ENCODE assay signal across 8 mouse cellular contexts in the genomic region with DNA sequence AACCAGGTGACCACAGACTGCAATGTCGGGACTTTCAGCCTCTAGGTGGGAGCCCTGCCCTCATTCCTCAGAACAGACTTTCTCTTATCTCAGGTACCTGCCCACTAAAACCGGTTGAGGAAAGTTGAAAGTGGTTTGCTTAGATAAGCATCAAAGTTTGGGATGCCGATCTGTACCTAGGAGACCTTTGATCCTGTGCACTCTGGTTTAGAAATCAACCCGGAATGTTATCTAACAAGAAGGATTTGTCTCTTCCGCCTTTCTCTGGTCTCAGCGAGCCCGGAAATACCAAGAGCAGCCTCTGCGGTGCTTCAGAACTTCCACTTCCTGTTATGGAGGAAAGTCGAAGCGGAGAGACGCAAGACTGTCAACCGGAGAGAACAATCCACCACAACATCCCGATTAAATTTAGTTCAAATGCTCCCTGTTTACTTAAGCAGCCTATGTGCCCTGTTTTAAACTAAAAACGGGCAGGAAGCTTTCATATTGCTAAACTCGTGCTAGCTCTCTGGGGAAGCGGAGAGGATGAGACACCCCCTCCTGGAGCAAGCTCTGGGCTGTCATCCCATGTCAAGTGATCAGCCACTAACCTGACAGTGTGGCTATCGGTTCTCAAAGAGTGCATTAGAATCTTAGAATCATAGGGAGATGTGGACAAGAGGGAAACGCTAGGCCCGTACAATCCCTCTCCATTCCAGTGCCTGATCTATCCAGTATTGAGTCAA. TPM values are rescaled to one million over a fixed set of nuclear protein-coding genes. Genes with fewer than 3 reads are reported as not detected.
DNase-seq lines count a peak whose midpoint lies in the region; ATAC-seq lines count a peak whose summit lies in the region.

No protein-coding gene starts in this region.

- DNase-seq in CD4-positive helper T cell, adult 2 months (ENCODE audit: low read depth, low spot score) = peak; percentile 79
- peak; percentile 31 to 52 for DNase-seq in kidney, adult 8-10 months
- DNase-seq in lung, postnatal 14 days = peak; percentile 53
- peak; percentile 64 for DNase-seq in thymus, postnatal 4 days
- DNase-seq in frontal cortex, postnatal 25 days (ENCODE audit: low spot score in 2 of 2) = no peak
- DNase-seq in cerebellum, postnatal 10 days = no peak
- no peak for DNase-seq in cerebellum, postnatal 14 days

- ATAC-seq in activated CD4-positive, CD25-positive, alpha-beta regulatory T cell, adult 4 months = peak; percentile 93

RNA-seq across cellular contexts. Expression of a gene that starts 32.0 kb away (rescaled TPM):
- polyA plus RNA-seq in activated CD4-positive, CD25-positive, alpha-beta regulatory T cell, adult 4 months (2017; shearing (Covaris generic)) = not detected

Comparison
In these comparisons a context has a peak if more than half of its experiments do, and no peak if none do; other contexts are left out.
1. DNase-seq: peak in CD4-positive helper T cell, adult 2 months (single experiment), kidney, adult 8-10 months (2 of 2), lung, postnatal 14 days (single experiment) and thymus, postnatal 4 days (single experiment); none in frontal cortex, postnatal 25 days (0 of 2), cerebellum, postnatal 10 days (0 of 2) and cerebellum, postnatal 14 days (0 of 2).